Mouse (Mus musculus): Measurements from ENCODE around the gene Gm3285.
A peak's percentile ranks its signal among the peaks of the same experiment; 100 is the strongest.

Gm3285 gene

GRCm38 (mm10) chr10:77861675-77862074, at the start of gene Gm3285:
TSS of gene Gm3285 (plus strand) at chr10:77861975.
- DNase-seq: no peak

- DNase-seq: no peak
These were observed 47.4 kb upstream of the Gm3285 start, which contains the start of gene Gm2696 for GRCm38 (mm10) chr10:77814382-77814781. TSS of gene Gm2696 (plus strand) at chr10:77814682.

- DNase-seq: peak in 1 of 2 experiments; percentile 32
These were observed 46.3 kb upstream of the Gm3285 start for GRCm38 (mm10) chr10:77815514-77815913.

- no peak for DNase-seq
These were observed 43.3 kb upstream of the Gm3285 start for GRCm38 (mm10) chr10:77818523-77818922.

GRCm38 (mm10) chr10:77819203-77819602, 42.6 kb upstream of the Gm3285 start:
- no peak for DNase-seq

- DNase-seq: no peak
These were observed 34.8 kb upstream of the Gm3285 start, which contains the start of gene Krtap10-4 for GRCm38 (mm10) chr10:77826951-77827350. TSS of gene Krtap10-4 (minus strand) at chr10:77827095.

- no peak for DNase-seq
These were observed 26.1 kb upstream of the Gm3285 start, which contains the start of gene Krtap10-10 for GRCm38 (mm10) chr10:77835647-77836046. TSS of gene Krtap10-10 (plus strand) at chr10:77835947.

- no peak for DNase-seq
These were observed 22.8 kb upstream of the Gm3285 start for GRCm38 (mm10) chr10:77839006-77839405.

GRCm38 (mm10) chr10:77846503-77846902, 15.3 kb upstream of the Gm3285 start, which contains the start of gene Gm36176:
TSS of gene Gm36176 (plus strand) at chr10:77846803.
- no peak for DNase-seq

GRCm38 (mm10) chr10:77846961-77847360, 14.8 kb upstream of the Gm3285 start:
- DNase-seq: no peak

- DNase-seq: no peak
These were observed 14.2 kb upstream of the Gm3285 start for GRCm38 (mm10) chr10:77847538-77847937.

- no peak for DNase-seq
These were observed 9.2 kb upstream of the Gm3285 start, which contains the start of gene Gm10318 for GRCm38 (mm10) chr10:77852559-77852958. TSS of gene Gm10318 (plus strand) at chr10:77852859.

GRCm38 (mm10) chr10:77864067-77864761, 2.4 kb downstream of the Gm3285 start:
- peak; percentile 49 to 60 for DNase-seq

- no peak for DNase-seq
These were observed 3.0 kb downstream of the Gm3285 start for GRCm38 (mm10) chr10:77864762-77865143.

GRCm38 (mm10) chr10:77867546-77867945, 5.8 kb downstream of the Gm3285 start:
- DNase-seq: no peak

GRCm38 (mm10) chr10:77869651-77870050, 7.9 kb downstream of the Gm3285 start:
- DNase-seq: no peak

GRCm38 (mm10) chr10:77878985-77879384, 17.2 kb downstream of the Gm3285 start:
- peak in 1 of 2 experiments; percentile 20 for DNase-seq

GRCm38 (mm10) chr10:77880305-77880704, 18.5 kb downstream of the Gm3285 start:
- peak in 1 of 2 experiments; percentile 6 for DNase-seq

GRCm38 (mm10) chr10:77882553-77882952, 20.8 kb downstream of the Gm3285 start:
- no peak for DNase-seq

- DNase-seq: no peak
These were observed 24.4 kb downstream of the Gm3285 start for GRCm38 (mm10) chr10:77886007-77886747.

- DNase-seq: peak; percentile 10 to 15
These were observed 29.3 kb downstream of the Gm3285 start for GRCm38 (mm10) chr10:77890987-77891565.

- DNase-seq: no peak
These were observed 33.8 kb downstream of the Gm3285 start for GRCm38 (mm10) chr10:77895562-77895961.

- DNase-seq: no peak
These were observed 38.4 kb downstream of the Gm3285 start for GRCm38 (mm10) chr10:77900126-77900525.
